Mouse (Mus musculus) kidney, postnatal 0 days (tissue): Measurements from ENCODE around the gene Pkdrej. TPM values are rescaled to one million over a fixed set of nuclear protein-coding genes. Genes with fewer than 3 reads are reported as not detected.

Source experiments
- ATAC-seq: fragments of 200-750 bp; cut with Nextera tagmentation; replicated peaks from 2 replicates; pipeline ENCODE4 v1.8.0; 2017; ENCODE audit warnings: low read depth, moderate number of reproducible peaks, moderate TSS enrichment, moderate library complexity; ENCODE audit not compliant: low FRiP score
- DNase-seq: peaks from one replicate; pipeline ENCODE4 v3.0.0-alpha.2; 2016; ENCODE audit warnings: low spot score
- H3K27ac ChIP-seq: fragments of 300-500 bp; sonication (generic); 2 replicates; pipeline ENCODE4 v1.5.1; 2014; ENCODE audit warnings: mild to moderate bottlenecking
- H3K27me3 ChIP-seq: fragments of 300-500 bp; sonication (generic); 2 replicates; pipeline ENCODE4 v1.6.1; 2014; ENCODE audit warnings: low read length, mixed read lengths; ENCODE audit not compliant: insufficient read depth
- H3K36me3 ChIP-seq: fragments of 300-500 bp; sonication (generic); 2 replicates; pipeline ENCODE4 v1.6.1; 2014; ENCODE audit warnings: low read length, mixed read lengths; ENCODE audit not compliant: insufficient read depth
- H3K4me1 ChIP-seq: fragments of 300-500 bp; sonication (generic); replicated peaks from 2 replicates; pipeline ENCODE4 v1.6.1; 2014; ENCODE audit warnings: antibody characterized with exemption, low read length, mixed read lengths; ENCODE audit not compliant: insufficient read depth
- H3K4me2 ChIP-seq: fragments of 300-500 bp; sonication (generic); 2 replicates; pipeline ENCODE4 v1.6.1; 2014; ENCODE audit warnings: mild to moderate bottlenecking, low read length, moderate library complexity, mixed read lengths
- H3K4me3 ChIP-seq: fragments of 300-500 bp; sonication (generic); replicated peaks from 2 replicates; pipeline ENCODE4 v1.5.1; 2014; ENCODE audit warnings: low read depth, low read length
- H3K9ac ChIP-seq: fragments of 300-500 bp; sonication (generic); 2 replicates; pipeline ENCODE4 v1.6.1; 2014; ENCODE audit warnings: low read depth, low read length
- H3K9me3 ChIP-seq: fragments of 300-500 bp; sonication (generic); replicated peaks from 2 replicates; pipeline ENCODE4 v1.6.1; 2016; ENCODE audit warnings: low read length, inconsistent platforms, mixed read lengths
- CTCF ChIP-seq: IDR thresholded peaks from 2 replicates; pipeline ENCODE4 v1.5.1; 2016; ENCODE audit warnings: antibody characterized with exemption, low read depth, mild to moderate bottlenecking, moderate library complexity
- WGBS: fragments of 180-500 bp; shearing (Covaris S2); extraction: QIAGEN DNeasy Blood & Tissue Kit; methylation state at CpG from one replicate; pipeline ENCODE4 v1.1.7; 2014; 5-methylcytosine and 5-hydroxymethylcytosine counted together
- polyA plus RNA-seq: library from polyadenylated mRNA; unstranded; fragments of >200 nt; fragmentation: Nextera tagmentation; extraction: Ambion mirVana; gene quantifications from 2 replicates; pipeline ENCODE4 v1.2.1, GENCODE M21; 2015

Pkdrej gene
- polyA plus RNA-seq, 1 experiment from 2014 or later: 0.13 TPM

DNA sequence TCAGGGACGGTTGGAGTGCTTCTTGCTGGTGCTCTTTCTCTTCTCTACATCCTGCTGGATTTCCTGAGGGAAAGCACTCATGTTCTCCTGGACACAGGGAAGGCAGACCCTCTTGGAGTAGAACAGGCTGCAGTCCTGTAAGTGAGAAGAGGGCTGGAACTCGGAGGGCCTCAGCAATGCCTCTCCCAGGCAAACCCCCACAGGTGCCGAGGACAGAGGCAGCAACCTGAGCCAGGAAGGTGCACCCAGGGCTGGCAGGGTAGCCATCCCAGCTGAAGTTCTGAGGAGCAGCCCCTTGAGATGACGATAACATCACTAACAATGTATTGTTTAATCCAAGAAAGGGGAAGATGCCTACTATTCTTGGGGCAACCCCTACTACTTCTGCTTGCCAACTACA lies 14.1 kb downstream of the Pkdrej start:
- no peaks in the 10 kb centered on the region for H3K4me1 ChIP-seq
- H3K36me3 ChIP-seq: no peaks in the 10 kb centered on the region
- H3K4me2 ChIP-seq: no peak overlapping the region
- ATAC-seq (no peak), DNase-seq (no peak)
- no peaks in the 10 kb centered on the region for H3K27me3 ChIP-seq
- 78% methylated on average over 4 of the region's 4 CpGs for WGBS
- H3K9me3 ChIP-seq: no peaks in the 10 kb centered on the region
- no peak overlapping the region for H3K27ac ChIP-seq
- TF ChIP-seq CTCF: no peak
- H3K4me3 ChIP-seq: no peak overlapping the region
- H3K9ac ChIP-seq: no peak overlapping the region

DNA sequence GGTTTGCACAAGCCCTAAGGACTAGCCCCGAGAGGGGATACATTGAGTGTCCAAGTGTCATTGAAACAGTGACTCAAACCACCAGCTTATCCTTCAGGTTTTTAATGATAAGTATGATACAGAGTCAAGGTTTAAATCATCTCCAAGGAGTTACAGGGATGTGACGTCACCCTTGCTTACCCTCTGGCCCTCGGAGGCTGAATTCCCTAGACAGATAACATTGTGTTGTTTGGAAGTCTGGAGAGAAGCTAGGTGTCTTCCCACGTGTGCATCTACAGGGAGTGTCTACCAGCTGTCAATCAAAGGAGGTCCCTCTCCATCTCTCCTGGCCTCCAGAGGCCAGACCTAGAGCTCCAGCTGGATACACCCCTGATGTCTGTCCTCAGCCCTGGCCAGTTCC lies 14.6 kb downstream of the Pkdrej start:
- Histone ChIP-seq H3K9me3 (no peaks in the 10 kb centered on the region), H3K9ac (no peak overlapping the region), H3K4me1 (no peaks in the 10 kb centered on the region), H3K4me2 (no peak overlapping the region), H3K27ac (no peak overlapping the region), H3K4me3 (no peak overlapping the region), H3K36me3 (no peaks in the 10 kb centered on the region), H3K27me3 (no peaks in the 10 kb centered on the region)
- WGBS: 72% methylated on average over 4 of the region's 4 CpGs
- DNase-seq (no peak), ATAC-seq (no peak)
- no peak for TF ChIP-seq CTCF

GRCm38 (mm10) chr15:85802931-85803330 lies 18.6 kb downstream of the Pkdrej start:
- no peak overlapping the region for H3K4me3 ChIP-seq
- no peak overlapping the region for H3K9ac ChIP-seq
- no peaks in the 10 kb centered on the region for H3K9me3 ChIP-seq
- no peak for DNase-seq
- WGBS: 79% methylated on average over 2 of the region's 2 CpGs
- ATAC-seq: no peak
- H3K27ac ChIP-seq: no peak overlapping the region
- H3K4me1 ChIP-seq: no peaks in the 10 kb centered on the region
- no peaks in the 10 kb centered on the region for H3K27me3 ChIP-seq
- no peak overlapping the region for H3K4me2 ChIP-seq
- H3K36me3 ChIP-seq: no peaks in the 10 kb centered on the region
- TF ChIP-seq CTCF: no peak

DNA sequence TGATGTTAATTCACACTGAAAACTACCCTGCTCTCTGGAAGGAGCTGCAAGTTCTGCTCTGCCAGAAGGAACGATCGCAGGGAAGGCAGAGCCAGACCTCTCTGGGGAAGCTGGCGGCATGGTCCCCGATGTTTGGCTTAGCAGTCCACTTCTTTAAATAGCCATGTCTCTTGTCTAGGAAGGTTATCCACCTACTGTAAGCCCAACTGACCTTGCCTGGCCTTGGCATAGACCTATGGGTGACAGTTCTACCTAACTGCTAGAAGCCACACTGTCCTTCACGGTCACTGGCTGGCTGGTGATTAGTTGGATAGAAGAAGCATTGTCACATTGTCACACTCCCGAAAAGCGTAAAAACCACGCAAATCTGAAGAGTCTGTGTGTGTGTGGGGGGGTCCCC lies 22.9 kb downstream of the Pkdrej start:
- DNase-seq: no peak
- WGBS: 93% methylated on average over 8 of the region's 8 CpGs

DNA sequence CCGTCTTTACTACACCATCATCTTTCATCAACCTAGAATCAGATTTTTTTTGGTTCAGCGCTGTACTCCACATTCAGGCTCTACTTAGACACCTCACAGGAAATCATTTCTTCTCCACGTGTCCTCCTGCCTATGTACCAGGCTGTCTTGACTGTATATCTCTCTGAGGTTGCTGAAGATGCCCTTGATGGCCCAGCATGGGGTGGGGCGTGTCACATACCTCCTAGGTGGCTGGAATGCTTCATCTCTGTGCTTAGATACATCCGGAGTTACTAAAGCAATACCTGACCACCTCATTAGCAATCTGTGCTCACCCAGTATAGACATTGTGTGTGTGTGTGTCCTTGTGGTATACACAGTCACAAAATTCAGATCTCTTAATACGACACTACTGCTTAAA lies 26.0 kb downstream of the Pkdrej start:
- no peak for DNase-seq
- 78% methylated on average over 6 of the region's 6 CpGs for WGBS
- Histone ChIP-seq H3K4me2 (no peak overlapping the region), H3K36me3 (no peaks in the 10 kb centered on the region), H3K4me1 (no peaks in the 10 kb centered on the region), H3K9me3 (no peaks in the 10 kb centered on the region), H3K4me3 (no peak overlapping the region), H3K27me3 (no peaks in the 10 kb centered on the region), H3K9ac (no peak overlapping the region), H3K27ac (no peak overlapping the region)
- TF ChIP-seq CTCF: no peak
- ATAC-seq: no peak

More for the DNA sequence above, 22.9 kb downstream of the Pkdrej start:
- TF ChIP-seq CTCF: no peak
- no peaks in the 10 kb centered on the region for H3K4me1 ChIP-seq
- no peak overlapping the region for H3K4me2 ChIP-seq
- no peak overlapping the region for H3K4me3 ChIP-seq
- no peak overlapping the region for H3K27ac ChIP-seq
- H3K27me3 ChIP-seq: no peaks in the 10 kb centered on the region
- no peaks in the 10 kb centered on the region for H3K36me3 ChIP-seq
- no peak overlapping the region for H3K9ac ChIP-seq
- no peaks in the 10 kb centered on the region for H3K9me3 ChIP-seq
- ATAC-seq: no peak

DNA sequence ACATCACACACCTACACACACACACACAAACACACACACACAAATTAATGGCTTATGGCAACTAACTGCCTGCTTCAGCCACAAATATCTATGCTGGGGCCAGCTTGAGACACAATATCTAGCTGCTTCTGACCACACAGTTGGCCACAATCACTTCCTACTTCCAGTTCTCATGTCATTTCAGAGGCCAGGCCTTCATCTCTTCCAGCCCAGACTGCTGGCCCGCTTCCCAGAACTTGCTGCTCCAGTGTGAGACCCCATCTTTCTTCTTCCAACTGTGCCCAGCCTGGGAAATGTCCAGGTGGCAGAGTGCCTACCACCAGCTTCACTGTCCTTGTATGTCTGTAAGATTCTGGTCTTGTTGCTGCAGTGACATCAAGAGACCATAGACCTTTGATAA lies 28.7 kb downstream of the Pkdrej start:
- no peak for TF ChIP-seq CTCF
- no peak for DNase-seq
- 86% methylated on average over 1 of the region's 1 CpGs for WGBS

DNA sequence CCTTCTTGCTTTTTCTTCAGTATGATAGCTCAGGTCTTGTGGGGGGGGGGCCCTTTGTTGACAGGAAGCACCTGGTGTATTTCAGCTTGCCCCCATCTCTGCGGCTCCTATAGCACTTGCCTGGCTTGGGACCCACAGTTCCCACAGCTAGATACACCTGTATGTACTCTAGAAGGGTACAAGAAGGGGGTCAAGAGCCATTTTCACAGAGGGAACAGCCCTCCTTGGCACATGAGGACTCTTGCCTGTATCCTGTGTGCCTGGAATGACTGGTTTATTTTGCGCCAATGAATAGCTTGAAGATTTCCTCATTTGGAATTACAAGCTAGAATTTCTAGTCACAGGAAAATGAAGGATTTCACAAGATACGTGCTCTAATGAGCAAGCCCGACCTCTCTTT lies 30.1 kb downstream of the Pkdrej start:
- DNase-seq (no peak), ATAC-seq (no peak)
- Histone ChIP-seq H3K4me3 (no peak overlapping the region), H3K9me3 (no peaks in the 10 kb centered on the region), H3K9ac (no peak overlapping the region), H3K4me2 (no peak overlapping the region), H3K27me3 (no peaks in the 10 kb centered on the region), H3K36me3 (no peaks in the 10 kb centered on the region), H3K4me1 (0 out of 2 replicates have a peak, but pooled peaks cover 3% of the 10 kb centered on the region), H3K27ac (no peak overlapping the region)
- 85% methylated on average over 4 of the region's 4 CpGs for WGBS
- no peak for TF ChIP-seq CTCF

More for the DNA sequence above, 28.7 kb downstream of the Pkdrej start:
- H3K9ac ChIP-seq: no peak overlapping the region
- no peak overlapping the region for H3K4me3 ChIP-seq
- no peak overlapping the region for H3K4me2 ChIP-seq
- H3K27me3 ChIP-seq: no peaks in the 10 kb centered on the region
- no peaks in the 10 kb centered on the region for H3K9me3 ChIP-seq
- H3K36me3 ChIP-seq: no peaks in the 10 kb centered on the region
- no peak overlapping the region for H3K27ac ChIP-seq
- ATAC-seq: no peak
- H3K4me1 ChIP-seq: 0 out of 2 replicates have a peak, but pooled peaks cover 3% of the 10 kb centered on the region
